Mouse (Mus musculus): ENCODE data around the gene Rfwd3. TPM values are rescaled to one million over a fixed set of nuclear protein-coding genes. Genes with fewer than 3 reads are reported as not detected.
A peak's percentile ranks its signal among the peaks of the same experiment; 100 is the strongest.

Rfwd3 gene
- polyA plus RNA-seq, 1 experiment from 2014 or later: 16.1 TPM

- WGBS: 65% methylated on average over 4 of the region's 4 CpGs
- H3K9ac ChIP-seq (ENCODE audit: low read depth, low read length): no peak overlapping the region
- no peak overlapping the region for H3K27ac ChIP-seq (ENCODE audit: low read depth, low read length)
- H3K4me2 ChIP-seq (replicated peaks; ENCODE audit: low read depth): no peak overlapping the region
- H3K36me3 ChIP-seq (ENCODE audit: control insufficient read depth, insufficient read depth): no peaks in the 10 kb centered on the region
- TF ChIP-seq CTCF (IDR thresholded peaks at IDR 0.05; ENCODE audit: low read depth): no peak
- no peak for ATAC-seq
- no peak overlapping the region for H3K4me3 ChIP-seq (ENCODE audit: low read depth, low read length)
- no peaks in the 10 kb centered on the region for H3K9me3 ChIP-seq (ENCODE audit: control insufficient read depth)
- no peaks in the 10 kb centered on the region; the same call in 1 of the 2 replicates for H3K4me1 ChIP-seq (replicated peaks; ENCODE audit: control insufficient read depth, insufficient read depth, low read length)
- no peaks in the 10 kb centered on the region for H3K27me3 ChIP-seq (replicated peaks; ENCODE audit: control insufficient read depth, insufficient read depth, low read length)
Observed at GRCm38 (mm10) chr8:111261981-111262381, 38.0 kb downstream of the Rfwd3 start.

- 93% methylated on average over 5 of the region's 5 CpGs for WGBS
- Histone ChIP-seq H3K9ac (ENCODE audit: low read depth, low read length) (no peak overlapping the region), H3K27me3 (replicated peaks; ENCODE audit: control insufficient read depth, insufficient read depth, low read length) (no peaks in the 10 kb centered on the region), H3K27ac (ENCODE audit: low read depth, low read length) (no peak overlapping the region), H3K36me3 (ENCODE audit: control insufficient read depth, insufficient read depth) (no peaks in the 10 kb centered on the region), H3K4me1 (replicated peaks; ENCODE audit: control insufficient read depth, insufficient read depth, low read length) (no peaks in the 10 kb centered on the region; the same call in 1 of the 2 replicates), H3K4me3 (ENCODE audit: low read depth, low read length) (no peak overlapping the region), H3K9me3 (ENCODE audit: control insufficient read depth) (no peaks in the 10 kb centered on the region), H3K4me2 (replicated peaks; ENCODE audit: low read depth) (no peak overlapping the region)
- ATAC-seq: no peak
- no peak for TF ChIP-seq CTCF (IDR thresholded peaks at IDR 0.05; ENCODE audit: low read depth)
Observed at GRCm38 (mm10) chr8:111260251-111260650, 39.8 kb downstream of the Rfwd3 start.

GRCm38 (mm10) chr8:111259408-111259741, 40.6 kb downstream of the Rfwd3 start:
- H3K9ac ChIP-seq (ENCODE audit: low read depth, low read length): peak overlapping the region; percentile 90
- no peaks in the 10 kb centered on the region for H3K4me1 ChIP-seq (replicated peaks; ENCODE audit: control insufficient read depth, insufficient read depth, low read length)
- no peaks in the 10 kb centered on the region for H3K36me3 ChIP-seq (ENCODE audit: control insufficient read depth, insufficient read depth)
- TF ChIP-seq CTCF (IDR thresholded peaks at IDR 0.05; ENCODE audit: low read depth): no peak
- H3K27ac ChIP-seq (ENCODE audit: low read depth, low read length): peak overlapping the region; percentile 100
- H3K27me3 ChIP-seq (replicated peaks; ENCODE audit: control insufficient read depth, insufficient read depth, low read length): no peaks in the 10 kb centered on the region
- WGBS: 8% methylated on average over 13 of the region's 13 CpGs
- H3K4me2 ChIP-seq (replicated peaks; ENCODE audit: low read depth): peak overlapping the region; percentile 73
- no peaks in the 10 kb centered on the region for H3K9me3 ChIP-seq (ENCODE audit: control insufficient read depth)
- ATAC-seq: peak; percentile 53
- H3K4me3 ChIP-seq (ENCODE audit: low read depth, low read length): peak overlapping the region; percentile 91

- Histone ChIP-seq H3K27me3 (replicated peaks; ENCODE audit: control insufficient read depth, insufficient read depth, low read length) (no peaks in the 10 kb centered on the region), H3K4me1 (replicated peaks; ENCODE audit: control insufficient read depth, insufficient read depth, low read length) (no peaks in the 10 kb centered on the region), H3K27ac (ENCODE audit: low read depth, low read length) (peak within 1 kb of the TSS; percentile 100), H3K9me3 (ENCODE audit: control insufficient read depth) (no peaks in the 10 kb centered on the region), H3K4me3 (ENCODE audit: low read depth, low read length) (peak within 1 kb of the TSS; percentile 91), H3K36me3 (ENCODE audit: control insufficient read depth, insufficient read depth) (no peaks in the 10 kb centered on the region), H3K9ac (ENCODE audit: low read depth, low read length) (peak within 1 kb of the TSS; percentile 90), H3K4me2 (replicated peaks; ENCODE audit: low read depth) (peak within 1 kb of the TSS; percentile 73)
- under 1% methylated on average over 67 of the region's 76 CpGs for WGBS
- peak; percentile 96 for ATAC-seq
- TF ChIP-seq CTCF (IDR thresholded peaks at IDR 0.05; ENCODE audit: low read depth): no peak
Observed at GRCm38 (mm10) chr8:111258631-111259407, 41.2 kb downstream of the Rfwd3 start, which contains the start of gene Glg1. Gene Glg1, minus strand, starts transcription at chr8:111259216.

GRCm38 (mm10) chr8:111258010-111258630, 41.9 kb downstream of the Rfwd3 start:
- Histone ChIP-seq H3K9me3 (ENCODE audit: control insufficient read depth) (no peaks in the 10 kb centered on the region), H3K4me1 (replicated peaks; ENCODE audit: control insufficient read depth, insufficient read depth, low read length) (no peaks in the 10 kb centered on the region), H3K36me3 (ENCODE audit: control insufficient read depth, insufficient read depth) (no peaks in the 10 kb centered on the region), H3K27me3 (replicated peaks; ENCODE audit: control insufficient read depth, insufficient read depth, low read length) (no peaks in the 10 kb centered on the region), H3K9ac (ENCODE audit: low read depth, low read length) (peak overlapping the region; percentile 90), H3K4me3 (ENCODE audit: low read depth, low read length) (peak overlapping the region; percentile 91), H3K27ac (ENCODE audit: low read depth, low read length) (peak overlapping the region; percentile 100), H3K4me2 (replicated peaks; ENCODE audit: low read depth) (peak overlapping the region; percentile 73)
- ATAC-seq: peak; percentile 41
- under 1% methylated on average over 26 of the region's 26 CpGs for WGBS
- no peak for TF ChIP-seq CTCF (IDR thresholded peaks at IDR 0.05; ENCODE audit: low read depth)

- no peaks in the 10 kb centered on the region for H3K9me3 ChIP-seq (ENCODE audit: control insufficient read depth)
- H3K36me3 ChIP-seq (ENCODE audit: control insufficient read depth, insufficient read depth): no peaks in the 10 kb centered on the region
- no peak overlapping the region for H3K9ac ChIP-seq (ENCODE audit: low read depth, low read length)
- 34% methylated on average over 4 of the region's 4 CpGs for WGBS
- no peak overlapping the region; the same call in 1 of the 2 replicates for H3K4me3 ChIP-seq (ENCODE audit: low read depth, low read length)
- peak overlapping the region; percentile 35 for H3K4me2 ChIP-seq (replicated peaks; ENCODE audit: low read depth)
- H3K27me3 ChIP-seq (replicated peaks; ENCODE audit: control insufficient read depth, insufficient read depth, low read length): no peaks in the 10 kb centered on the region
- ATAC-seq: peak; percentile 78
- H3K4me1 ChIP-seq (replicated peaks; ENCODE audit: control insufficient read depth, insufficient read depth, low read length): peaks cover 3% of the 10 kb centered on the region; the same call in 1 of the 2 replicates
- H3K27ac ChIP-seq (ENCODE audit: low read depth, low read length): peak overlapping the region; percentile 11; the same call in 1 of the 2 replicates
- no peak for TF ChIP-seq CTCF (IDR thresholded peaks at IDR 0.05; ENCODE audit: low read depth)
Observed at GRCm38 (mm10) chr8:111252487-111253112, 47.4 kb downstream of the Rfwd3 start.

Measured in intestine, postnatal 0 days (tissue).